Mouse (Mus musculus) liver, embryonic 14.5 days (tissue): ENCODE data around the gene Iqgap2.

ENCODE experiments used
- CTCF ChIP-seq: IDR thresholded peaks from 2 replicates; pipeline ENCODE4 v1.5.1; 2016; ENCODE audit warnings: antibody characterized with exemption, low read depth, control low read depth
- EP300 ChIP-seq: IDR thresholded peaks from 2 replicates; pipeline ENCODE4 v1.6.1; 2016; ENCODE audit warnings: antibody characterized with exemption, low read depth

DNA sequence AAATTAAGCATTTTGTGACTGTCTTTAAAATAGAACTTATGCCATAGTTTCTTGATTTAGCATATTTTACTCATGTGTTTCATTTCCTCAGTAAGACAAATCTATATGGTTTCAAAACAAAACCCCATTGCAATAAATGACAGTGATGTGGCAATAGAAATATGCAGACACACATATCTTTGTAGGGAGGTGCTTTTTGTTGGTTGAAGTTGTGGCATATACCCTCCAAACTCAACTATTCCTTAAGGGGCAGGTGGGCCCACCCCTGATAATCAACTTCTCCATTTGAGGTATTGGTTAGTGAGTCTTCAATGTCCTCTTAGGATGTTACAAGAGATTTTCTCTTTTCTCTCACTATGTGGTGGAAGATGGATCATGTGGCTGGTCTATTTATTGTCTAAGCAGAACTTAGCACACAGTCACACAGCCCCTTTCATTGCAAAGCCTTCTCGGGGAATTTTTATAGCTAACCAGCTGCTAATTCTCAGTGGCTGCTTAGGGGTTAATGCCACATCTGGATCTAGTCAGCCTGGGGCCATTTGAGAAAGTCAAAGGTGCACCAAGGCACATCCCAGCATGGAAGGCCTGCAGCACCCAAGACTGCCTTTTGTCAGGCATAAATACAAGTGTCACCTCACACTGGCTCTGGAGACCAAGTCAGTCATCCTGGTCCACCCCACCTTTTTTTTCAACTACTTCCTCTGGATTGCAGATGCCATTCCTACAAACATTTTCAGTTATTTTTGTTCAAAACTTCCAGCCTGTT is 8.3 kb upstream of the Iqgap2 start:
- TF ChIP-seq CTCF (no peak), EP300 (no peak)
